Mouse (Mus musculus): ENCODE results near the gene Ddx58.

DNA sequence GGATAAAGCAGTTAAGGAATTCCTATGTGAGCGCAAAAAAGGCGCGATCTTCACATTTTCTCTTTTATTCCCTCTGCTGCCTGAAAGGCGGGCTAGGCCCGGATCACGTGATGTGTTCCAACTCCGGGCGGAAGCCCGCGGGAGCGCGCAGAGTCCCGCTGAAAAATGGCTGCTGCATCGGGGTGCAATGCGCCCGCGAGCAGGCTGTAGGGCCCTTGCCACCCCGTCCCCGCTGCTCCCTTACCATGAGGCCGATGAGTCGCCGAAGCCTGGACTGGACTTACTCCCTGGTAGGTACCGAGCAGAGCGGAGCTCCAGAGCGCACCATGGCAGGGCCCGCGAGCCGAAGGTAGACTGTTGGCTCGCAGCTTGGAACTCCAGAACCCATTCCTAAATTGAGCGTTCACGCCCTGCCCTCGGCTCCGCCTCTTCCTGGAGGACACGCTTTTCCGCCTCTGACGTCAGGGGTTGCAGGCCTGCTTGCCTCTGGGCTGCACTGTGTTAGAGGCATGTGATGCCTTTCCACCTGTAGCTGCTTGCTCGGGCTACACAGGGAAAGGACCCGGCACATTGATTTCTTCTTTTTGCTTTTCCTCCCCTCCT, 29.9 kb upstream of the Ddx58 start, which contains the start of the genes Smim27 and Topors:
- TF ChIP-seq CTCF (IDR thresholded peaks at IDR 0.05; ENCODE audit: low read depth, low read length) (no peak), POLR2A (IDR thresholded peaks at IDR 0.05; ENCODE audit: insufficient read depth, low read length) (peak; percentile 94), EP300 (IDR thresholded peaks at IDR 0.05; ENCODE audit: insufficient read depth, low read depth, low read length) (peak; percentile 76; the same call in 1 of the 2 replicates)

Measured in ES-Bruce4 (cell line).